Mouse (Mus musculus): ENCODE measurements around the gene Ccer2.

Ccer2 gene

GRCm38 (mm10) chr7:28790066-28790806 is 34.3 kb downstream of the Ccer2 start:
- peak; percentile 73 for DNase-seq (ENCODE audit: low spot score)

GRCm38 (mm10) chr7:28791706-28792105 is 35.7 kb downstream of the Ccer2 start:
- no peak for DNase-seq (ENCODE audit: low spot score)

- no peak for DNase-seq (ENCODE audit: low spot score)
These were observed 36.6 kb downstream of the Ccer2 start for GRCm38 (mm10) chr7:28792391-28793185.

GRCm38 (mm10) chr7:28793834-28794233 is 37.9 kb downstream of the Ccer2 start:
- DNase-seq (ENCODE audit: low spot score): peak; percentile 45

- no peak for DNase-seq (ENCODE audit: low spot score)
These were observed 38.5 kb downstream of the Ccer2 start for GRCm38 (mm10) chr7:28794496-28794895.

GRCm38 (mm10) chr7:28795832-28796231 is 39.9 kb downstream of the Ccer2 start:
- DNase-seq (ENCODE audit: low spot score): no peak

- peak; percentile 80 for DNase-seq (ENCODE audit: low spot score)
These were observed 40.6 kb downstream of the Ccer2 start for GRCm38 (mm10) chr7:28796562-28796975.

- DNase-seq (ENCODE audit: low spot score): no peak
These were observed 44.0 kb downstream of the Ccer2 start for GRCm38 (mm10) chr7:28799994-28800393.

- DNase-seq (ENCODE audit: low spot score): peak; percentile 50
These were observed 45.5 kb downstream of the Ccer2 start for GRCm38 (mm10) chr7:28801451-28801850.

GRCm38 (mm10) chr7:28801901-28802670 is 46.1 kb downstream of the Ccer2 start:
- peak; percentile 47 for DNase-seq (ENCODE audit: low spot score)

- peak; percentile 79 for DNase-seq (ENCODE audit: low spot score)
These were observed 47.0 kb downstream of the Ccer2 start for GRCm38 (mm10) chr7:28802846-28803588.

GRCm38 (mm10) chr7:28803756-28804155 is 47.8 kb downstream of the Ccer2 start:
- no peak for DNase-seq (ENCODE audit: low spot score)

GRCm38 (mm10) chr7:28806869-28807268 is 50.9 kb downstream of the Ccer2 start:
- DNase-seq (ENCODE audit: low spot score): peak; percentile 43

GRCm38 (mm10) chr7:28807641-28808220 is 51.8 kb downstream of the Ccer2 start:
- DNase-seq (ENCODE audit: low spot score): peak; percentile 44

- peak; percentile 70 for DNase-seq (ENCODE audit: low spot score)
These were observed 52.4 kb downstream of the Ccer2 start, which contains the start of gene Hnrnpl for GRCm38 (mm10) chr7:28808221-28808941. Hnrnpl (plus strand) TSS chr7:28808541.

Data from retina, embryonic 14.5 days (tissue).